Mouse (Mus musculus): ENCODE measurements around the gene Acsm3.
"Not testable (repeated sequence)": the region's sequence is repeated elsewhere in the genome, so short reads cannot be mapped to it uniquely, and the experiment has no call there.

The Acsm3 gene

GRCm38 (mm10) chr7:119760527-119760951 lies at the start of gene Acsm3:
TSS of gene Acsm3 (plus strand) at chr7:119760923.
- no peak for DNase-seq

- DNase-seq, result no peak
These were observed 46.6 kb upstream of the Acsm3 start for GRCm38 (mm10) chr7:119714111-119714510.

DNA sequence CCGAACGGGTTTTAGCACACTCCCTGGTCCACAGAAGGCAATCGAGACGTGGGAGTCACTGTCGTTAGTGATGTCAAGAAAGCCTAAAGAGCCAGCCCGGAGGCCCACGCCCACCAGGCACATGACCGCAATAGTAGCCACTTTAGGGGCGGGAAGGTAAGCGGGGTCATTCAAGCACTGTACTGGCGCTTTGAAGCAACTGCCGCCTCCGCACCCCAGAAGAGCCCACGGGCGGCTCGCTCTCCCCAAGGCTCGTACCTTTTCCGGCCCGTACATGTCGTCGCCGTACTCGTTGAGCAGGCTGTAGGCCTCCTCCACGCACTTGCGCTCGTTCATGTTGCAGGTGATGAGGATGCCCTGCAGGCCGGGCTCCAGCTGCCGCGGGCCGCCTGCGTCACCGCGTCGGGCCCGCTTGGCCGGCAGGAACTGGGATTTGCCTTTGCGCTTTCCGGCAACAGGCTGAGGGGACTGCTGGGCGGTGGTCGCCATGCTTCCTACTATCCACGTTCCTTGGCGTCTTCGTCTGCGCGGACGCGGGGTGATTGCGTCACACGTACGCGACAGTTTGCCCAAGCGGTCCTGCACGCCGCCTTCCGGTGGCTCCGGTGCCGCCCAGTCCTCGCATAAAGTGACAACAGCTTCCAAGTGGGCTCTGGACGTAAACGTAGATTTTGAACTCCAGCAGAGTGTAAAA lies 40.3 kb upstream of the Acsm3 start, which contains the start of gene Thumpd1:
Gene Thumpd1 (minus strand): TSS at position 546 of the 694 bp plus-strand sequence.
- DNase-seq, result peak; percentile 90

DNA sequence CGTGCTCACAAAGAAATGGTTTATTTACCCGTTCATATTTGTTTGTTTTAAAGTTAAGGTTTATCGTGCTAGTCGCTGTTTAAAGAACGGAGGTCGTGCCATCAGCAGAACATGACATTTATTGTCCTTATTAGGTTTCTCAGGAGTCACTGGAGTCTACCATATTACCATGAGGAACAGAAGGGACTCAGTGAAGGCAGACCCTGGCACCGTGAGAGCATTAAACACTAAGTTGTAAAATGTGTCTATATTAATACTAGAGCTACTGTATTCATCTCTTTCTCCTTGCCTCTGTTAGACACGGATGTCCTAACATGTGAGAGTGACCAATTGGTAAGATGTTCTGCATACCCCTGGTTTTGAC lies 39.8 kb upstream of the Acsm3 start:
- DNase-seq, result no peak

- DNase-seq, result no peak
These were observed 33.1 kb upstream of the Acsm3 start for GRCm38 (mm10) chr7:119727621-119728020.

DNA sequence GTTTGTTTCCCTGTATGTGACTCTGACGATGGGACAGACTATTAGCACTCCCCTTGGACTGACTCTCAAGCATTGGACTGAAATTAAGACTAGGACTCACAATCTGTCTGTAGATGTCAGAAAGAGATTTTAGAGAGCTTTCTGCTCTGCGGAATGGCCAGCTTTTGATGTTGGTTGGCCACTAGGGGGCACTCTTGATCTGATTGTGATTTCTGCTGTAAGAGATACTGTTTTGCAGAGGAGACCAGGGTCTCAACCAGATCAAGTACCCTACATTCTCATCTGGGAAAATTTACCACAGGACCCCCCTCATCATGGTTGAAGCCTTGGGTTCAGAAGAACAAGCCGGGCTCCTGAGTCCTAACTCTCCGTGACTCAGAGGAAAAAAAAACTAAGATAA lies 29.5 kb upstream of the Acsm3 start:
- DNase-seq, result peak; percentile 16

DNA sequence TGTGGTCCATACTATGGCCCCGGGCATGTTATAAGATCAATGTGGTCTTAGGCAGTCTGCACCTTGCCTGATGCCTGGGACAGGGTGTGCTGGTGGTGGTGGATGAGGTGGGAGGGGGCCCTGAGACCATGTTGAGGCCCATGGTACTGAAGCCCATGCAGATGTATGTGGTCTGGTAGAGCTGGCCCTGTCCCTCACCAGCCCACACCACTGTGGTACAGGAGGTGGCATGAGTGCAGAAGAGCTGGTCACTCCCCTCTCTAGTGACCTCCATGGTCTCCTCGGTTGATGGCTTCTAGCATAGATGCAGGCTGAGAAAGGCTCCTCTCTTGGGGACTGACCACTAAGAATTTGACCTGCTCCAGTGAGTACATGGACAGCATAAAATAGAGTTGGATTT lies 21.8 kb upstream of the Acsm3 start:
- DNase-seq, result no peak

- not testable (repeated sequence) for DNase-seq
These were observed 20.8 kb upstream of the Acsm3 start for GRCm38 (mm10) chr7:119739798-119740468.

DNA sequence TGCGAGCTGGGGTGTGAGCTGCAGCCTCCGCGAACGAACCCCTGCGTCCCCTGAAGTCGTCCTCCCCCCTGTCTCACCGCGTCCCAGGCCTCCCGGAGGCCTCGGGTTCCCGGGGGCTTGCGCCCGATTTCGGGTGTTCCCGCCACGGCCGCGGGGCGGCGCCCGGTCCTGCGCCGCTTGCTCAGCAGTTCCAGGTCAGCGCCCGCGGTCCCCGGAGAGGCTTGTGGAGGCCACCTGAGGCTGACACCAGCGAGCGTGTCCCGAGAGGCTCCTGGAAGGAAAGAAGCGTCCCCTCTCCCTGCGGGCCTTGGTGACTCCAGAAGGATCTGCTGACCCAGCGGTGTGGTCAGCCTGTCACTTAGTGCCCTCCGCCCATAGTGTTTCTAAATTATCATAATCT lies 16.4 kb upstream of the Acsm3 start:
- DNase-seq, result peak; percentile 49

GRCm38 (mm10) chr7:119745869-119746268 lies 14.9 kb upstream of the Acsm3 start:
- DNase-seq, result no peak

DNA sequence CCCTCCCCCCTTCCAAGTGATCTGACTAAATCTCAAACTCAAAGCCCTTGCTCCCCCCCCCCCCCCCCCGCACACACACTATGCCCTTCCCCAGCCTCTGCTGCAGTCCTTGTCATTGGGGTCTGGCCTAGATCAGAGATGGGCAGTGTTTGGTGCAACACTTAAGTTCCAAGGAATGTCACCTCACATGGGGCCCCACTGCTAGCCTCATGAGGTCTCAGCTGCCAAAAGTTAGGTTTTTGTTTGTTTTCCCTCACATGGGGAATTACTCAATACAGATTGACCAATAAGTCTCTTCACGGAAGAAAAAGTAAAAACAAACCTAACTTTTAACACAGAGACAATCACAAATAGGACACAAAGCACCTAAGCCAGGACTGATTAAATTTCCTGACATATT lies 12.0 kb upstream of the Acsm3 start:
- DNase-seq, result no peak

DNA sequence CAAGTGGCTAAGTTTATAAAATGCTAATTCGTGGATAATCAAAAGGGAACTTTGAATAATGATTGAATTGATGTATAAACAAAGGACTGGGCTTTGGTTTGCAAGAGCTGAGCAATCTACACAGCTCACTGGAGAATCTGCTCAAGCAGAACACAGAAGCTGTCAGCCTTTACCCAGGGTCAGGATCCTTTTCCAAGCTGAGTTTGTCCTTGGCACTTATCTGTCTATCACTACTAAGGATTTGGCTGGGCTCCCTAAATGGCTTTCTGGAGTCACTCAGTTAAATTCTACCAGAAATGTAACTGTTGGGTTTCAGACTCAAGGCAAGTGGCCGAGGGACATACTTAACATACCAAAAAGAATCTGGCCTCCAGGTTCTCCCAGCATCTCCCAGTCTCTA lies 10.8 kb upstream of the Acsm3 start:
- no peak for DNase-seq

GRCm38 (mm10) chr7:119753696-119754095 lies 7.0 kb upstream of the Acsm3 start:
- no peak for DNase-seq

DNA sequence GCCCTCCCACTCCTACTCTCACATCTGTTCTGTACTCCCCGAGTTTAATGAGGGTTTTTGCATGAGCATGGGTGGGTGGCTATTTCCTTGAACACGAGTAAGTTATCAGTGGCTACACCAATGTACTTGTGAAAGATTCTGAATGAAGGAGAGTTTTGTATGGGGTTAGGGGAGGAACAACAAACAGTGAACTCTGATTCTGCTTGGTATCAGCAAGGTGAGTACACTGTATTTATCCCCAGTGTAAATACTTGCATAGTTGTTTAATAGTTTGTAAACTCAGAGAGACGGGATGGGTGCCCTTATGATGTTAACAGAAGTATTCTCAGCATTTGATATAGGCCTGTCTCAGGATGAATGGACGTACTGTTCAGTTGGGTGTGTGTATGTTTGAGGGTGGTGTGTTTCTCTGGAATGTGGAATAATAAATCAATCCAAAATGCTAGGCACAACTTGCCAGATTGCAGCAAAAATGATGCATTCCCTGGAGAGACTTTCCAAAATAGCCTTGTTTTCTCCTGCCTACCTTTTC lies 1.5 kb downstream of the Acsm3 start:
- DNase-seq, result no peak

DNA sequence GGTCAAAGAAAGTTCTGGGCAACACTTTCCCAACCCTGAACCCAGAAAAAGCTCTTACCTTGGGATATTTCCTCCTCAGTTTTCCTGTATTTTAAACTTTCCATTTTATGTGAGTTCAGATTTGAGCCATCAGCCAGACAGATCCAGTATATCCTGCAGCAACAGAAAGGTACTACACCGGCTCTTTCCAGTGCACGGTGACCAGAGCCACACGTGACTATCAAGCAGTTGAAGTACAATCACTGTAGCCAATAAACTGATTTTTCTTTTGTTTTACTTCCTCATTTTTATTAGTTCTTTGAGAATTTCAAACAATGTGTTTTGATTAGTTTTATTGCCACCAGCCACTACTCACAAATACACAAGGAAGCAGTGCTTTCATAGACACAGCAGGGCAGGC lies 3.7 kb downstream of the Acsm3 start:
- no peak for DNase-seq

GRCm38 (mm10) chr7:119766996-119767395 lies 6.3 kb downstream of the Acsm3 start:
- DNase-seq, result no peak

GRCm38 (mm10) chr7:119769895-119770294 lies 9.2 kb downstream of the Acsm3 start:
- no peak for DNase-seq

DNA sequence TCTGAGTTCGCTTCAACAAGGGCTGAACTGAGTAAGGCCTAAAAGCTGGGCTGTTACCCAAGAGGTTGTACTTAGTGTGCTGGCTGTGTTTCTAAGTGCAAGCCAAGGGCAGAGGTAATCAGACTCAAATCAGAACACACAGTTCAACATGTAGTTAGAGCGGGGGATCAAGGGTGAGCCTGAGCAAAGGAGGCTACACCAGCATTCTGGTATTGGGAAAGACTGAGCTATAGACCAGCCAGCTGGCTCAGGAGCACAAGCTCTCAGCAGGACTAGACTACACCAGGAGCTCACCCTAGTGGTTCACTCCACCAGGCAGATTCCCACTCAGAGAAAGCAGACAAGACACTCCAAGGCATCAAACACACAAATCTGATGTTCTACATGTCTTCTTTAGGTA lies 22.7 kb downstream of the Acsm3 start:
- no peak for DNase-seq

- peak; percentile 58 for DNase-seq
These were observed 24.2 kb downstream of the Acsm3 start for GRCm38 (mm10) chr7:119784908-119785307.

DNA sequence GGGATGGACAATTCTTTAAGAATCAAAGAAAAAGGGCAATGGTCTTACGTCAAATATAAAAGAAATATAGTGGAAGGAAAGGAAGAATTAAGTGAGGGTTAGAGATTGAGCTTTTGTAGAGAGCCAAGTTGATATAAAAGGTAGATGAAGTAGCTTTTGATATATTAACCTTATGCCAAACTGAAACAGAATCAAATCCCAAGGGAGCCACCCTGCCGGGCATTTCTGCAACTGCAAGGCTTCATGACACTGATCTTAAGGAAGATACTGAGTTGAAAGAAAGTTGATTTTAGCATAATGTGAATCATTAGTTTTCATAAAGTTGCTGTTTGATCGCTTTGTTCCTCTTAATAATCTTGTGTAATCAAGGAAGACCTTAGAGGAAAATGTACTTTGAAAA lies 28.3 kb downstream of the Acsm3 start:
- DNase-seq, result no peak

DNA sequence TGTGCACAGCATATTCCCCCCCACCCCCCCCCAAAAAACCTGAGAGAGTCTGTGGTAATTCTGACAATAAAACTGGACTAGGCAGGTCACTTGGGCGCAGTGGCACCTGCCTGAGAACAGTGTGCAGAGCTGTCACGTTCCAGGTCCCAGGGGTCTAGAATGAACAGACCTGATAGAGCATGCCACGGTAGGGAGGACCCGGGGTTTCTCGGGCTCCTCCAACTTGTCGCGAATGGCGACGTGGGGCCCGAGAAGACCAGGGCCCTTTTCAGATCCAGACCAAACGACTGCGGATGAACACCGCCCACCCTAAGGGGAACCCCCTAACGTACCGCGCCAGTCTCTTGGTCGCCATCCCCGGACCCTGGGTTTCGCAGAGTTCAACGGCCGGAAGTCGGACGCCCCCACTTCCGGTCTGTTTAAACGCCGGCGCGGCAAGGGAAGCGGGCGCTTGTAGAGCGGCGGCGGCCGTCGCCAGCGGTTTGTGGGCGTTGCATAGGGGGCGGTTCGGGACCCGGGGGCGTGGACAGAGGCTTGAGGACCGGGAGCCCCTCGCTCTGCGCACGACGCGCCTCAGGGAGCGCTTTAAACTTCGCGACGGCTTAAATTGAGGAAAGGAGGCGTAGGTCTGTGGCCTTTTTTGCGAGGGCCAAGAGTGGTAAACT lies 33.0 kb downstream of the Acsm3 start, which contains the start of the genes Rexo5 and Eri2:
Gene Rexo5 (plus strand): TSS at position 421 of the 665 bp plus-strand sequence.
Gene Eri2 (minus strand): TSS at position 473 of the 665 bp plus-strand sequence.
- peak; percentile 93 for DNase-seq

GRCm38 (mm10) chr7:119794251-119794638 lies 33.5 kb downstream of the Acsm3 start:
- DNase-seq, result peak; percentile 49

DNA sequence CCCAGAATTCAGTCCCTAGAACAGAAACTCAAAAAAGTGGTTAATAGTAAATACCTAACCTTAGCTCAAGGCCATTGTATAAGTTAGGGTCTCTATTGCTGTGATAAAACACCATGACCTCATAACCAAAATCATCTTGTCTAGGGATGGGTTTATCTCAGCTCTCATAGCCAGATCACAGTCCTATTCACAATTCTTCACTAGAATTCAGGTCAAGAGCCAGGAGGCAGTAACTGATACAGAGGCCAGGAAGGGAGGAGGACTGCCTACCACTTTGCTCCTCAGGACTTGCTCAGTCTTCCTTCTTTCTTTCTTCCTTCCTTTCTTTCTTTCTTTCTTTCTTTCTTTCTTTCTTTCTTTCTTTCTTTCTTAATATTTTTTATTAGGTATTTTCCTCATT lies 34.6 kb downstream of the Acsm3 start:
- DNase-seq, result no peak

DNA sequence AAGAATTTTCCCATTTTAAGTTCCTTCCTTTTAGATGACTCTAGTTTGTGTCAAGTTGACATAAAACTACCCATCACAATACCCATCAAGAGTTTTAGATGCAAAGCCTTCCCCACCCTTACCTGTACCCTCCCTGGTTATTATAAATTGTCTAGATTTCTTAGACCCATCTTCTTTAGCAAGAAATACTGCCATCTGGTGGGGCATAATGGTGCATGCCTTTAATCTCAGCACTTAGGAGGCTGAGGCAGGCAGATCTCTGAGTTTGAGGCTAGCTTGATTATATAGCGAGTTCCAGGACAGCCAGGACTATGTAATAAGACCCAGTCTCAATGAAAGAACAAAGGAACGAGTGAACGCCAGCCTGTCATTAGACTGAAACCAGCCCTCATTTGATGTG lies 39.8 kb downstream of the Acsm3 start:
- DNase-seq, result no peak

Measured in liver (tissue).